Mouse (Mus musculus) adrenal gland, postnatal 25 days (tissue): ENCODE data around the gene Gm13078. TPM values are rescaled to one million over a fixed set of nuclear protein-coding genes. Genes with fewer than 3 reads are reported as not detected.

Experiments
- DNase-seq: peaks from one replicate; pipeline ENCODE4 v3.0.0; 2021; ENCODE audit warnings: mixed read lengths
- long read RNA-seq: library from polyadenylated mRNA; stranded (forward); transcript quantifications from one replicate; pipeline ENCODE4 v2.0.0, GENCODE M21; 2021
- total RNA-seq: library from RNA; stranded (reverse); gene quantifications from 2 replicates; pipeline ENCODE4 v1.2.3, GENCODE M21; 2021

The Gm13078 gene
- total RNA-seq, result not detected in 2 replicates
- long read RNA-seq, result 0 reads

- DNase-seq, result no peak
Observed at GRCm38 (mm10) chr4:143719155-143719554, at the start of gene Gm13078. TSS of gene Gm13078 (plus strand) at chr4:143719455.

DNA sequence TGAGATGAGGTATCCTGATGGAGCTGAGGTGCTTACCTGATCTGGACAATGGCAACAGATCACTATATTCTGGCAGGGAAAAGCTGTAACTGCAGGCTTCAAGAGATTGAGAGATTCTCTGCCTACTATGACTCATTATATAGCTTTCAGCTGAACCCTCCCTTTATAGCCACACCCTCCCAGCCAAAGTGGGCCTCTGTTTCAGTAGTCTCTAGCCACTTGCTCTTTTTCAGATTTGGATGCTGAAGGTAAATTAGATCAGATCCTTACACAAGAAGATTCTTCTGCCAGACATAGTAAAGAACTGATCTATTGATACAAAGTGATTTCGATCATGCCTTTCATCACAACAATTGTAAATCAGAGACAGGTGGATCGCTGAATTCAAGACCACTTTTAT lies 16.6 kb upstream of the Gm13078 start, which contains the start of gene Gm13089:
Gene Gm13089, minus strand, starts transcription at position 101 of the 400 bp plus-strand sequence.
- no peak for DNase-seq

Other genes with a start within 250 kb of the Gm13078 start
- not detected in 2 replicates for gene Gm13043, start 208.1 kb upstream of the Gm13078 start, total RNA-seq
- gene Gm13040, start 183.5 kb upstream of the Gm13078 start, total RNA-seq, result not detected in 2 replicates
- not detected in 2 replicates for gene BC080695, start 167.8 kb upstream of the Gm13078 start, total RNA-seq
- gene Gm13057, start 167.7 kb upstream of the Gm13078 start, total RNA-seq, result not detected in 2 replicates
- gene Gm13083, start 104.5 kb upstream of the Gm13078 start, total RNA-seq, result not detected in 2 replicates
- not detected in 2 replicates for gene Gm13088, start 62.2 kb upstream of the Gm13078 start, total RNA-seq
- gene Gm13089, start 16.7 kb upstream of the Gm13078 start, total RNA-seq, result not detected in 2 replicates
- gene Gm13023, start 69.9 kb downstream of the Gm13078 start, total RNA-seq, result not detected in 2 replicates
- not detected in 2 replicates for gene Gm13084, start 96.6 kb downstream of the Gm13078 start, total RNA-seq
- not detected in 2 replicates for gene Gm13103, start 127.0 kb downstream of the Gm13078 start, total RNA-seq
- gene Pramef6, start 180.9 kb downstream of the Gm13078 start, total RNA-seq, result not detected in 2 replicates
- not detected in 2 replicates for gene Pramef25, start 231.6 kb downstream of the Gm13078 start, total RNA-seq
- not detected in 2 replicates for gene Gm13101, start 247.5 kb downstream of the Gm13078 start, total RNA-seq